Mouse (Mus musculus) embryo, embryonic 9.5 days (tissue): ENCODE data around the gene Nat8f2.

Experiments used
- DNase-seq: peaks from one replicate; pipeline ENCODE4 v3.0.0-alpha.2; 2017; ENCODE audit errors: extremely low spot score

The Nat8f2 gene

GRCm38 (mm10) chr6:85823382-85824090 lies 45.4 kb downstream of the Nat8f2 start:
- DNase-seq: no peak

- no peak for DNase-seq
Measured at GRCm38 (mm10) chr6:85822286-85822685, 46.7 kb downstream of the Nat8f2 start.

GRCm38 (mm10) chr6:85820837-85821236 lies 48.1 kb downstream of the Nat8f2 start, which contains the start of the genes Nat8f6 and Nat8f5:
Gene Nat8f6, minus strand, starts transcription at chr6:85820954.
Gene Nat8f5, minus strand, starts transcription at chr6:85820972.
- no peak for DNase-seq

- DNase-seq: no peak
Measured at GRCm38 (mm10) chr6:85818338-85818737, 50.6 kb downstream of the Nat8f2 start.
